Mouse (Mus musculus) spleen, postnatal 10 days (tissue): ENCODE data around the gene Pnrc2.

Experiments used
- DNase-seq, 2 experiments: peaks; one replicate each; pipeline ENCODE4 v3.0.0; 2021 to 2022; ENCODE audit warnings: low spot score in 2 of 2

The Pnrc2 gene

DNA sequence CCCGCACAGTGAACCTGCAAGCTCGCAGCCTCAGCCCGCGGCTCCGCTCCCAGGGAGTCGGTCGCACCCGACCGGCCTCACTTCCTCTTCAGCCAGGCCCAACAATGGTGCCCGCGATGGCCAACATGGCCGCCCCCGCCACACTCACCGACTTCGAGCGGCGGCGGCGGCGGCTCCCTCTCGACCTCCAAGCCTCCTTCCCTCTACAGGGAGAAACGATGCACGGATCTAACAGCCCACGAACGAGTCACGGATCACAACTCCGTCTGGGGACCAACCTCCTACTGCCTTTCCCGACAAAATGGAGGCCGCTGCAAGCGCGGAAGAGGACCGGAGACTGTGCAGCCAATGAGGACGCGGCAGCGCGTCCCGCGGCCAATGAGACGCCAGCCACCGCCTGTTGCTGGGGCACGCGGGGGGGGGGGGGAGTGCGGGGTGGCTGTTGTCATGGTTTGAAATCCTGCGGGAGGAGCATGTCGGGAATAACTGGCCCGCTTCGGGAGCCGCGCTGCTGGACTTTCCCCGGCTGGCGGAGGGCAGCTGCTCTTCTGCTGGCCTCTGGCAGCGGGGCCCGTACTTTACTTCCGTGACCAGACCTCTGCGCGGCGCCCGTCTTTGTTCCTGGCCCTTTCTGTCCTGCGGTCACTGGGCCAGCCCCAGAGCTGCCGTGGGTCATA, at the start of gene Pnrc2:
TSS of gene Pnrc2 (minus strand) at position 325 of the 677 bp plus-strand sequence.
- DNase-seq: peak; percentile 90 to 91

- no peak for DNase-seq
Observed at GRCm38 (mm10) chr4:135922190-135922589, 48.5 kb upstream of the Pnrc2 start.

- peak; percentile 45 to 51 for DNase-seq
Observed at GRCm38 (mm10) chr4:135921257-135922120, 47.8 kb upstream of the Pnrc2 start.

- peak; percentile 97 to 98 for DNase-seq
Observed at GRCm38 (mm10) chr4:135920304-135921241, 46.9 kb upstream of the Pnrc2 start, which contains the start of gene Fuca1. Fuca1 (plus strand) TSS chr4:135920735.

DNA sequence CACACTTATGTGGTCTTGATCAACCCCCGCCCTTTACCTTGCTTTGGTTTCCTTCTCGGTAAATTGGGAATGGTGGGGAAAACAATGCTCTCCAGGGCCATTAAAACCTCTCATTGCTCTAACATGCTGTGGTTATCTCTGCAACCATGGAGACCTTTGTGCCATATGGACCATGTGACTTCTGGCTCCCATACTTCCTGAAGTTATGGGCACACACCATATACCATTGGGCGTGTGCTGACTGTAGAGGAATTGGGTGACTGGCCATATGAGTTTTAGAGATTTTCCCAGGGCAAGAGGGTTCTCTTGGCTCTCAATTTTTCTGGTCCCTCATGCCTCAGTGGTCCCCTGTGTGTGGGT, 45.6 kb upstream of the Pnrc2 start:
- DNase-seq: no peak

GRCm38 (mm10) chr4:135918635-135919279, 45.1 kb upstream of the Pnrc2 start:
- DNase-seq: no peak

- DNase-seq: no peak
Observed at GRCm38 (mm10) chr4:135913433-135913832, 39.8 kb upstream of the Pnrc2 start.

DNA sequence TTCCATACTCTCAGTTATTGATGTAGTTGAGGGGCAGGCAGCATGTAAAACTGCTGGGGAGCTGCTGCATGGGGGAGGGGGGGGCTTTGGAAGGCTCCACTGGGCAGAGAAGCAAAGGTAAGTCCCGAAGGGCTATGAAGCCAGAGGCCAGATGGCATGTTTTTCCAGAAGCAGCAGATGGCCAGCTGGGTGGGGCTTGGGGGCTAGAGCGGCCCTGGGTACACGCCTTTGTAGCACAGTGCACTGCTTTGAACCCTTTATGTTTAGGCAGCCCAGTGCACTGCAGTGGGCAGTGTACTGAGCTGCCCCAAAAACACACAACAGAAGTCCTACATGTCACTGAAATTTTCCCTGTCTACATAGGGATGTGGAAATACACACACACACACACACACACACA, 39.2 kb upstream of the Pnrc2 start:
- peak in 1 of 2 experiments; percentile 40 for DNase-seq

GRCm38 (mm10) chr4:135912164-135912563, 38.5 kb upstream of the Pnrc2 start:
- DNase-seq: no peak

GRCm38 (mm10) chr4:135911531-135911930, 37.9 kb upstream of the Pnrc2 start:
- peak in 1 of 2 experiments; percentile 28 for DNase-seq

DNA sequence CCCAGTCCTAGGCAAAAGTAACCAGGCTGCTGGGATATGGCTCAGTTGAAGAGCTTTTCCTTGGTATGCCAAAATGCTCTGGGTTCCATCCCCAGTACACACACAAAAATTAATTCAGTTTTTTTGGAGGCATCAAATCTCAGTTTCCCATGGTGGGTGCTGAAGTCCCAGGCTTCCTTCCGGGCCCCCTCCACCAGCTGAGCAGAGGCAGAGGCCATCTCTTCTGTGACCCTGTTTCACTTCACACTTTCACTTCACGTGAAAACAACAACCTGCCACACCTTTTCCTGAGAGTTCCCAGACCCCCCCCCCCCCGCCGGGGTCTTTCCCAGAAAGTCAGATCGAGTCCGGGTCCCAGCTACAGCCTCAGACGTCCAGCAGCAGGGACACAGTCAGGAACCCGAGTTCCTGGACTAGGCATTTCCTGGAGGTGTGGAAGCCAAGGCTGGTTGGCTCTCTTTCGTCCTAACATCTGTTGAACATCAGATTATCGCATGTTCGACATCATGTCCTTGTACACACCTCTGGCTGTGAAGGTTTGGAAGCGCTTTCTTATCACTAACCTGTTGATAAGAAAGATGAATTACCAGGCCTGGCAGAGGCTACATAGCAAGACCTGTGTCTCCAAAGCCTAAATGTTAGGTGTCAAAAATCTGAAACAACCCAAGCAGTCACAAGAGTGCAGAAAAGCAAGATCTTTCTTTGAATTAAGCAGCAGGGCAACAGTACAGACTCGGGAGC, 35.8 kb upstream of the Pnrc2 start:
- no peak for DNase-seq

GRCm38 (mm10) chr4:135906633-135907032, 33.0 kb upstream of the Pnrc2 start:
- no peak for DNase-seq

DNA sequence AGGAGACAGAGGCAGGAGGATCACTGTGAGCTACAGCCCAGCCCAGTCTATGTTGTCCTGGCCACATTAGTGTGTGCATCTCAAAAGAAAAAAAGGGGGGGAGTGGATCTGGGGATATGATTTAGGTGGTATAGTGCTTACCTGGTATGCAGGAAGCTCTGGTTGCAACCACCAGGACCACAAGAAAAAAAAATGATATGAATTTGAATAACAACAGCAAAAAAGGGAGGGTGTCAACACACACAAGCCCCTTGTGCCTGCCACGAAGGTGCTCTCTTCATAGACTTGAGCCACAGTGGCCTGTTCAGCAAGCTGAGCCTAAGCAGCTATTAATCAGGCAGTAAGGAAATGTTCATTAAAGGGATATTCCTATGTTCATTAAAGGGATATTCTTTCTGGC, 31.2 kb upstream of the Pnrc2 start:
- no peak for DNase-seq

- DNase-seq: no peak
Observed at GRCm38 (mm10) chr4:135902606-135903242, 29.1 kb upstream of the Pnrc2 start.

GRCm38 (mm10) chr4:135900008-135900407, 26.4 kb upstream of the Pnrc2 start:
- peak in 1 of 2 experiments; percentile 83 for DNase-seq

GRCm38 (mm10) chr4:135899050-135899448, 25.4 kb upstream of the Pnrc2 start:
- DNase-seq: no peak

DNA sequence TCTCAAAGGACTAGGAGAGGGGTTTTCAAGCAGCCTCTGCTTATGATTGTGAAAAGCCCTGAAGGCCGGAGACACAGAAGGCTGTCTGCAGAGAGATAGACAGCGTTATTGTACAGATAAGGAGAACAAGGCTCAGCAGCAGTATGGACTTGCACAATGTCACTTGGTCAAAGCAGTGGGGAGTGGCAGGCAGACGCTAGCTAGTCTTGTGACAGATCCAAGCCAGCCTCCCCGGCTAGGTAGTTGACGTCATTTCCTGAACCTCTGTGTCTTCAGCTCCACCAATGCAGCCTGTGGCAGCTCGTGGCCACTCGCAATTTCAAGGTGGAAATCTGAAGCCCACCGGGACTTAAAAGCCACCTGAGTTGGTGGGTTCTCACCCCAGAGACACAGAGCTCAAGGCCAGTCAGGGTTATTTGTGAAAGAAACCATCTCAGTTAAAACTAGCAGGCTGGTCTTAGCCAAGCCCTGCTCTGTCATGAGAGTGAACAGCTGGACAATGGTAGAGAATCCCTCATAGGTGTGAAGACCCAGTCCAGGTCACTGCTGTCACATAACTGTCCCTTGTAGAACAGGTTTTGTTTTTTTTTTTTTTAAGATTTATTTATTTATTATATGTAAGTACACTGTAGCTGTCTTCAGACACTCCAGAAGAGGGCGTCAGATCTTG, 24.9 kb upstream of the Pnrc2 start:
- DNase-seq: peak; percentile 57 to 74

GRCm38 (mm10) chr4:135896157-135896556, 22.5 kb upstream of the Pnrc2 start:
- DNase-seq: peak in 1 of 2 experiments; percentile 43

- DNase-seq: peak; percentile 50 to 55
Observed at GRCm38 (mm10) chr4:135895071-135895571, 21.5 kb upstream of the Pnrc2 start, which contains the start of gene Cnr2. Cnr2 (plus strand) TSS chr4:135895394.
